Mouse (Mus musculus) ZHBTc4 (cell line): ENCODE measurements at regions not wholly inside any gene's neighbourhood (a gene's known extent, or its start where the extent isn't known, plus 50 kb on each side); places are given as distances from the start of the nearest gene placed in this dataset.

Experiments used
- DNase-seq: peaks from one replicate; pipeline ENCODE4 v3.0.0-alpha.2; 2011; ENCODE audit warnings: low read depth, low spot score

DNA sequence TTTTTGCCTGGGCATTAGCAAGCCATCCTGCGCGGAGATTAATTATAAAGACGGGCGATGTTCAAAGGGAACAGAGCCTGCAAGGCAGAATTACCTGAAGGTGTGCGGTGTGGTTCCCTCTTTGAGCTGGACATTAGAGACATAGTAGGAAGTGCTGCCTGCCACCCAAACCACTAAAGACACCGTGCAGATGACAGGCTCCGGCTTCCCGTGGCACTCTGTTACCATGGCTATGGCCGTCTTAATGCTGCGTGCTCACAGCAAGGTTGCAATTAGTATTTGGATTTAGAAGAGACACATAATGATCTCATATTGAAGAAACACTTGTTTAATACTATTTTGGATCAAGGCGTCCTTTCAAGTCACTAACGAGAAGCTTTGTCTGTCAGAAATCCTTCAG, 95.0 kb upstream of the Sox5 start:
- DNase-seq: peak; percentile 21

DNA sequence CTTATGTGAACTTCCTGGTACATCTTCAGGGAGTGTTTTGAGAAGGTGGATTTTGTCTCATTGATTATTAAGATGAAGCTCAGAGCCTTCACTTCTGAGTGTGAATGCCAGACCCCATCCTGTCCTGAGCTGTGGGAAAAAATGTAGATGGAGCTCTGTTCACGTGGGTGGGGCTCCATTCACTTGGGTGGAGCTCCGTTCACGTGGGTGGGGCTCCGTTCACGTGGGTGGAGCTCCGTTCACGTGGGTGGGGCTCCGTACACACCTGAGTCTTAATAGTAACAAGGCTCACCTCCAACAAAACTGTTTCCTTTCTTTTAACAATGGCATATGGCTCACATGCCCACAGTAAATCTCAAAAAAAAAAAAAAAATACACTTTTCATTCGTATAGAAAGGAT, 94.1 kb upstream of the Sox5 start:
- DNase-seq: peak; percentile 80

DNA sequence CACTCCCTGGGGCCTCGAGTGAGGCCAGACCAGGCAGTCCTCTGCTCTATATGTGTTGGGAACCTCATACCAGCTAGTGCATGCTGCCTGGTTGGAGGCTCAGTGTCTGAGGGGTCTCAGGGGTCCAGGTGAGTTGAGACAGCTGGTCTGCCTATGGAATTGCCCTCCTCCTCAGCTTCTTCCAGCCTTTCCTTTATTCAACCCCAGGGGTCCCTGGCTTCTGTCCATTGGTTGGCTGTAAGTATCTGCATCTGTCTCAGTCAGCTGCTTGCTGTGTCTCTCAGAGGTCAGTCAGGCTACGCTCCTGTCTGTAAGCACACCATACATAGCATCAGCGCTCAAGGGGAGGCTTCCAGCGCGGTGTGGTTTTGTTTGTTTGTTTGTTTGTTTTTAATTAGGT, 92.5 kb upstream of the Sox5 start:
- DNase-seq: no peak

DNA sequence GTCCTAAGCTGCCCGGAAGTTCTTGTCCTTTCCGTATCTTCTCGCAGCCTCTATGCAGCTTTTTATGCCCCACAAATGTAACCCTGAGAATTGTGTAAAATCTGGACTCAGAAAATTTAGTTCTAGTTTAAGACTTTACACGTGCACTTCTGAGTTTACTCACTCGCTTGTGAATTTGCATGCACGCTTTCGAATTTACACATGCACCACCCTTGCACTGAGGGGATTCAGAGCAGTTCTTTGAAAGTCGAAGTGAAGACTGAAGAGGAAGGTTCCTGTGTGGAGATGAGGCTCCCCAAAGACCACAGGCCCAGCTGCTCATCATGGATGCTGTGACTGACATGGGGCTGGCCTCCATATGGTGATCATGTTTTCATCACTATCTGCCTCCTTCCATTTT, 89.2 kb upstream of the Sox5 start:
- DNase-seq: no peak

DNA sequence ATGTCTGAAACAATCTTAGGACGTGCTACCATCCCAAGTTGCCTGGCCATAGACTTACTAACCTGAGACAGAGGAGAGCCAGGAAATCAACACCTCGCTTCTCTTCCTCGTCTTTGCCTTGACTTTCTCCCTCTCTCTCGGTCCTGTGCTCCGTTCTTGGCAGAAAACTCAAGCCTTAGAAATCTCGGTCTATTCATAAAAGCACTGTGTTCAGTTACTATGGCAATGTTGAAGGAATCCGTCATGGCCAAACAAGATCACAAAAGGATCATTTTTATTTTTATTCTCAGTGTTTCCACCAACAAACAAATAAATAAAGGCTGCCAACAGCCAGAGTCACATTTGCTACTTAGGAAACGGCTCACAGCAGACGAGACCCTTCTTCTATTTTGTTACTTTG, 85.6 kb upstream of the Sox5 start:
- DNase-seq: no peak

DNA sequence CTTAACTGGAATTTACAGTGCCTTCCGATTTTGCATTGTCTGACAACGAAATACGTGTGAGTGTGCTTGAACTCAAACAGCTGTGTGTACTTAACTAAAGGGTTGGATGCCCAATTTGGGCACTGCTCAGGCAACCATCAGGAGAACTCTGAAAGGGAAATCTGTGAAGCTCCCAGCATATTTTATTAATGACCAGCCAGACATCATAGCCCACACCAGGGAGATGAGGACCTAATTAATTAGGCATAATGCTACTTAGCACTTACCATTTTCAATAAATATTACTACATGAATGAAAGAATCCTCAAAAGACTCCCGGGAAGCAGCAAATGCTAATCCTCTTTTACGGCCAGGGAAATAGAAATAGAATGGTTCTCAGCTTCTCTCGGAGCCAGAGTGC, 82.2 kb upstream of the Sox5 start:
- no peak for DNase-seq

DNA sequence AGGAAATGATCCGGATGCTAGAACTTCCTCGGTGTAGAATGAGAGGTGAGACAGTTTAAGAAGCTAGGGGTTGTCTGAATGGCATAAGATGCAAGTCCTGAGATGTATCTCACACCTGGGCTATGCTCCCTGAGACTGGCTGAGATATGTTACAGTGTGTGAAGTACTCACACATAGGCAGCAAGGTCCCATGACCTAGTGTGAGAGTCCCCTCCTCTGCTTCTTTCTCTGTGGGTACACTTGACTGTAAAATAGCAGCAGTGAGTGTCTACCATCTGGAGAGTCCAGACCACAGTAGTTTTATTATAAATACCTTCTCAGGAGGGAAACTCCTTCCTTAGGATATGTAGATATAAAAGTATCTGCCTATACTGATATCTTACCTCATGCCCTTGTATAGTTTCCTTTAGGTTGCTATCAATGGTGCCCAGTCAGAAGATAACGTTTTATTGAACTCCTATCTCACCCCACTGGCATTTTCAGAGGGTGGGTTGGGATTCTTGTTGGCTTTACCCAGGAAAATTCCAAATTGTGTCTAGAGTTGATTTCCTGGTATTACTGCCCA, 81.7 kb upstream of the Sox5 start:
- no peak for DNase-seq

- peak; percentile 18 for DNase-seq
Measured at GRCm38 (mm10) chr6:144841510-144841909, 59.7 kb upstream of the Sox5 start.

- no peak for DNase-seq
Measured at GRCm38 (mm10) chr6:144839383-144839782, 57.6 kb upstream of the Sox5 start.

GRCm38 (mm10) chr6:144834323-144835183, 52.8 kb upstream of the Sox5 start:
- DNase-seq: no peak
